Mouse (Mus musculus) monocyte, adult 59 days (primary cell): ENCODE data around the gene Otogl. TPM values are rescaled to one million over a fixed set of nuclear protein-coding genes. Genes with fewer than 3 reads are reported as not detected.

ENCODE experiments used
- total RNA-seq, 2 experiments: library from RNA; stranded (reverse); gene quantifications; one replicate each; pipeline ENCODE4 v1.2.4; 2023

Gene Otogl
- not detected for total RNA-seq

DNA sequence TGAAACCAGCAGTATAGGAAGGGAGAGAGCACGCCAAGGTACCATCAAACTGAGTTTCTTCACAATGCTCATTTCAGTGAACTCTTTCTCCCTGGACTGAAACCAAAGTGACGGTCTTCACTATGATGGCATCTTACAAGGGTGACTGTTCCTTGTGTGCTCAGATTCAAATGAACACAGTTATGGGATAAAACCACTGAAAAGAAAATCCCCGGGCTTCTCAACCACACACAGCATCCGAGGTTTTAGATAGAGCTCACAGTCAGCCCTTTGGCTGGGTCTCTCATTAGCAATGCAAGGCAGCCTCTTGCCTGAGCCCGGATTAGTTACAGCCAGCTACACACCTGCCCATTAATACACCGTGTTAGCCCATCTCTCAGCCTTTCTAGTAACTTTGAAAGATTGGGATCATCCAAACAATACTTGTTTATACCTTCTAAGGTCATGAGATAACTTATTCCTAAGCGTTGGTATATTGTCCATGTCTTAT, at the start of gene Otogl:
Gene Otogl, minus strand, starts transcription at position 51 of the 490 bp plus-strand sequence.

DNA sequence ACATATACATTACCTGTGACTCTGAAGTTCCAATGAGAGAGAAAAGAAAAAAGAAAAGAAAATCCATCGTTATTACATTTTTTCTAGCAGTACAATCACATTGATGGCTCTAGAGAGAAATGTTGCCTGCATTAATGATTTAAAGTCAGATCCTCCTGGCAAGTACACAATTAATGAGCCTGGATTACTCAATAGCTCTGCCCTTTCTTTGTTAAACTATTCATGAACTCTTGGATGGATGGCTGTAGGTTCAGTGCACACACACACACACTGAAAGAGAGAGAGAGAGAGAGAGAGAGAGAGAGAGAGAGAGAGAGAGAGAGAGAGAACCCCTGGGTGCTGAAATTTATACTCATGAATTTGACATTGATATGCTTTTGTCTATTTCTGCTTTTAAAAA, 192.1 kb downstream of the Otogl start, which contains the start of gene Ptprq:
Gene Ptprq, minus strand, starts transcription at position 246 of the 400 bp plus-strand sequence.

Other genes starting within 250 kb of the Otogl start
- gene Ptprq, start 192.1 kb downstream of the Otogl start, total RNA-seq: not detected